Mouse (Mus musculus): ENCODE measurements around the gene Ltk. TPM values are rescaled to one million over a fixed set of nuclear protein-coding genes. Genes with fewer than 3 reads are reported as not detected.
"Not testable (repeated sequence)": the region's sequence is repeated elsewhere in the genome, so short reads cannot be mapped to it uniquely, and the experiment has no call there.

Ltk gene
- polyA plus RNA-seq, 2 experiments from 2014 or later = not detected

- peak; percentile 28 for ATAC-seq
Observed at GRCm38 (mm10) chr2:119758101-119758843, 2.0 kb downstream of the Ltk start.

GRCm38 (mm10) chr2:119757601-119758100, 2.6 kb downstream of the Ltk start:
- no peak for ATAC-seq

GRCm38 (mm10) chr2:119749260-119749659, 11.0 kb downstream of the Ltk start:
- no peak for ATAC-seq

- no peak for ATAC-seq
Observed at GRCm38 (mm10) chr2:119747554-119747953, 12.7 kb downstream of the Ltk start.

- no peak for ATAC-seq
Observed at GRCm38 (mm10) chr2:119745281-119745680, 14.9 kb downstream of the Ltk start.

- no peak for ATAC-seq
Observed at GRCm38 (mm10) chr2:119744163-119745111, 15.8 kb downstream of the Ltk start.

GRCm38 (mm10) chr2:119743808-119744162, 16.4 kb downstream of the Ltk start:
- no peak for ATAC-seq

GRCm38 (mm10) chr2:119743176-119743807, 16.9 kb downstream of the Ltk start:
- no peak for ATAC-seq

- ATAC-seq = peak; percentile 53
Observed at GRCm38 (mm10) chr2:119742461-119743175, 17.6 kb downstream of the Ltk start.

- peak; percentile 77 for ATAC-seq
Observed at GRCm38 (mm10) chr2:119741581-119742411, 18.4 kb downstream of the Ltk start, which contains the start of gene Itpka. TSS of gene Itpka (plus strand) at chr2:119742337.

- ATAC-seq = no peak
Observed at GRCm38 (mm10) chr2:119740567-119740966, 19.7 kb downstream of the Ltk start.

- no peak for ATAC-seq
Observed at GRCm38 (mm10) chr2:119737124-119737523, 23.1 kb downstream of the Ltk start.

- no peak for ATAC-seq
Observed at GRCm38 (mm10) chr2:119730735-119731134, 29.5 kb downstream of the Ltk start.

- no peak for ATAC-seq
Observed at GRCm38 (mm10) chr2:119727762-119728416, 32.3 kb downstream of the Ltk start.

GRCm38 (mm10) chr2:119721070-119721469, 39.2 kb downstream of the Ltk start:
- ATAC-seq = no peak

GRCm38 (mm10) chr2:119715868-119716267, 44.4 kb downstream of the Ltk start:
- ATAC-seq = not testable (repeated sequence)

GRCm38 (mm10) chr2:119710011-119710410, 50.2 kb downstream of the Ltk start:
- ATAC-seq = no peak

GRCm38 (mm10) chr2:119707676-119708075, 52.6 kb downstream of the Ltk start:
- ATAC-seq = no peak

- ATAC-seq = no peak
Observed at GRCm38 (mm10) chr2:119703171-119703570, 57.1 kb downstream of the Ltk start.

Data from activated CD4-positive, CD25-positive, alpha-beta regulatory T cell, adult 4 months (primary cell).